Mouse (Mus musculus) midbrain, embryonic 15.5 days (tissue): ENCODE data around the gene Rnf8. TPM values are rescaled to one million over a fixed set of nuclear protein-coding genes. Genes with fewer than 3 reads are reported as not detected.

Experiments used
- ATAC-seq: fragments of 200-750 bp; cut with Nextera tagmentation; replicated peaks from 2 replicates; pipeline ENCODE4 v1.8.0; 2017; ENCODE audit warnings: moderate TSS enrichment
- H3K27ac ChIP-seq: fragments of 300-500 bp; sonication (generic); 2 replicates; pipeline ENCODE4 v1.5.1; 2015; ENCODE audit warnings: mild to moderate bottlenecking, inconsistent platforms
- H3K27me3 ChIP-seq: fragments of 300-500 bp; sonication (generic); replicated peaks from 2 replicates; pipeline ENCODE4 v1.6.1; 2015; ENCODE audit warnings: inconsistent platforms
- H3K36me3 ChIP-seq: fragments of 300-500 bp; sonication (generic); replicated peaks from 2 replicates; pipeline ENCODE4 v1.6.1; 2015; ENCODE audit warnings: inconsistent platforms
- H3K4me1 ChIP-seq: fragments of 300-500 bp; sonication (generic); 2 replicates; pipeline ENCODE4 v1.6.1; 2015; ENCODE audit warnings: inconsistent platforms
- H3K4me2 ChIP-seq: fragments of 300-500 bp; sonication (generic); 2 replicates; pipeline ENCODE4 v1.6.1; 2015; ENCODE audit warnings: inconsistent platforms, mild to moderate bottlenecking, moderate library complexity
- H3K4me3 ChIP-seq: fragments of 300-500 bp; sonication (generic); 2 replicates; pipeline ENCODE4 v1.5.1; 2015; ENCODE audit warnings: mild to moderate bottlenecking, inconsistent platforms
- H3K9ac ChIP-seq: fragments of 300-500 bp; sonication (generic); 2 replicates; pipeline ENCODE4 v1.6.1; 2015; ENCODE audit warnings: mild to moderate bottlenecking, inconsistent platforms
- H3K9me3 ChIP-seq: fragments of 300-500 bp; sonication (generic); 2 replicates; pipeline ENCODE4 v1.6.1; 2016; ENCODE audit warnings: inconsistent platforms
- WGBS: fragments of 180-500 bp; shearing (Covaris S2); methylation state at CpG from one replicate; pipeline ENCODE4 v1.1.7; 2015; ENCODE audit warnings: mixed read lengths; 5-methylcytosine and 5-hydroxymethylcytosine counted together
- polyA plus RNA-seq: library from polyadenylated mRNA; unstranded; fragments of >200 nt; fragmentation: Nextera tagmentation; extraction: Ambion mirVana; gene quantifications from 2 replicates; pipeline ENCODE4 v1.2.1, GENCODE M21; 2015

The Rnf8 gene
- polyA plus RNA-seq: 85.6 and 88.0 TPM in 2 replicates

GRCm38 (mm10) chr17:29614115-29615023, at the start of gene Rnf8, which contains the start of gene Gm28043:
Gene Rnf8, plus strand, starts transcription at chr17:29614790.
Gene Gm28043, plus strand, starts transcription at chr17:29614876.
- peaks cover 29% of the 10 kb centered on the region for H3K4me1 ChIP-seq
- peak; percentile 94 for ATAC-seq
- peak within 1 kb of the TSS; percentile 82 for H3K4me2 ChIP-seq
- H3K36me3 ChIP-seq: no peaks in the 10 kb centered on the region
- H3K27me3 ChIP-seq: no peaks in the 10 kb centered on the region
- peak within 1 kb of the TSS; percentile 88 for H3K4me3 ChIP-seq
- WGBS: 2% methylated on average over 52 of the region's 52 CpGs
- H3K27ac ChIP-seq: peak within 1 kb of the TSS; percentile 93
- no peaks in the 10 kb centered on the region for H3K9me3 ChIP-seq
- H3K9ac ChIP-seq: peak within 1 kb of the TSS; percentile 94

- Histone ChIP-seq H3K27ac (no peak overlapping the region), H3K9ac (no peak overlapping the region), H3K27me3 (no peaks in the 10 kb centered on the region), H3K36me3 (0 out of 2 replicates have a peak, but pooled peaks cover 7% of the 10 kb centered on the region), H3K9me3 (no peaks in the 10 kb centered on the region), H3K4me3 (no peak overlapping the region), H3K4me1 (no peaks in the 10 kb centered on the region), H3K4me2 (no peak overlapping the region)
- no peak for ATAC-seq
- WGBS: 99% methylated on average over 5 of the region's 5 CpGs
Observed at GRCm38 (mm10) chr17:29565521-29565920, 49.1 kb upstream of the Rnf8 start.

- ATAC-seq: no peak
- H3K36me3 ChIP-seq: 0 out of 2 replicates have a peak, but pooled peaks cover 26% of the 10 kb centered on the region
- no peaks in the 10 kb centered on the region for H3K4me1 ChIP-seq
- 94% methylated on average over 15 of the region's 15 CpGs for WGBS
- H3K27me3 ChIP-seq: no peaks in the 10 kb centered on the region
- H3K27ac ChIP-seq: no peak overlapping the region
- no peaks in the 10 kb centered on the region for H3K9me3 ChIP-seq
- no peak overlapping the region for H3K4me2 ChIP-seq
- no peak overlapping the region for H3K9ac ChIP-seq
- no peak overlapping the region for H3K4me3 ChIP-seq
Observed at GRCm38 (mm10) chr17:29568435-29568834, 46.2 kb upstream of the Rnf8 start.

- Histone ChIP-seq H3K9me3 (no peaks in the 10 kb centered on the region), H3K4me1 (no peaks in the 10 kb centered on the region), H3K9ac (no peak overlapping the region), H3K27me3 (no peaks in the 10 kb centered on the region), H3K27ac (no peak overlapping the region), H3K36me3 (peaks cover 26% of the 10 kb centered on the region; the same call in 1 of the 2 replicates), H3K4me2 (no peak overlapping the region), H3K4me3 (no peak overlapping the region)
- WGBS: 86% methylated on average over 6 of the region's 6 CpGs
- ATAC-seq: no peak
Observed at GRCm38 (mm10) chr17:29569831-29570230, 44.8 kb upstream of the Rnf8 start.

GRCm38 (mm10) chr17:29579579-29580126, 34.9 kb upstream of the Rnf8 start:
- Histone ChIP-seq H3K36me3 (peaks cover 34% of the 10 kb centered on the region), H3K9me3 (no peaks in the 10 kb centered on the region), H3K4me1 (no peaks in the 10 kb centered on the region), H3K4me3 (no peak overlapping the region), H3K9ac (no peak overlapping the region), H3K27me3 (no peaks in the 10 kb centered on the region), H3K4me2 (no peak overlapping the region), H3K27ac (no peak overlapping the region)
- 87% methylated on average over 4 of the region's 4 CpGs for WGBS
- ATAC-seq: no peak

DNA sequence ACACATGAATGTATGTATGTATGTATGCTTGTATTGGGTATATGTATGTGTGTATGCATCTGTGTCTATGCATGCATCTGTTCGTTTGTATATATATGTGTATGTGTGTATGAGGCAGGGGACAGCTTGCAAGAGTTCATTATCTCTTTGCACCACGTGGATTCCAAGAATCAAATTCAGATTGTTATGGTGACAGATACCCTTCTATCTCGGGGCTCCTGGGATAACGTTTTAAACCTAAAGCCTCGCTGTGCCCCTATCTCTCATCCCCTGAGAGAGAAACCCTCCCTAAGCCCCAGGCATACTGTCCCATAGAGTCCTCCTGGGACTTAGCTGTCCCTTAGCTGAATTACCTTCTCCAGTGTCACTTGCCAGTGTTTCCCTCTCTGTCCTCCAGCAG, 31.0 kb upstream of the Rnf8 start:
- Histone ChIP-seq H3K27ac (no peak overlapping the region), H3K27me3 (no peaks in the 10 kb centered on the region), H3K4me1 (no peaks in the 10 kb centered on the region), H3K36me3 (peaks cover 12% of the 10 kb centered on the region), H3K4me2 (no peak overlapping the region), H3K9ac (no peak overlapping the region), H3K4me3 (no peak overlapping the region), H3K9me3 (no peaks in the 10 kb centered on the region)
- ATAC-seq: no peak
- WGBS: 91% methylated on average over 5 of the region's 5 CpGs

DNA sequence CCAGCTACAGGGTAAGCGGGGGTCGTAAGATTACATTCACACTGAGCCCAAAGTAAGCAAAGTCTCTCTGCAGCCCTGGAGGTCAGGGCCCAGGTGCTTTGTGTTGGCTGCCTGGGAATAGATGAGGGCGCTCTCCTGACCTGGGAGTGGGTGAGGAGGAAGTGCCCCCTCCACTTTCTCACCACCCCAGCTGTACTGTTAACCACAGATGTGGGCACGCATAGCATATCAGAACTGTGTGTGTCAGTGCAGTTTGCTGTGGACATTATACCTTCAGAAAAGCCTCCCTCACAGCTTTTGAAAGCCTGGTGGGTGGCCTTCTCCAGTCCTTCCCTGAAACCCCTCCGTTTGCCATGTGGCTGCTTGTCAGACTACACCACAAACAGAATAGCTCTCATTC, 30.3 kb upstream of the Rnf8 start:
- Histone ChIP-seq H3K27ac (no peak overlapping the region), H3K27me3 (no peaks in the 10 kb centered on the region), H3K36me3 (peaks cover 12% of the 10 kb centered on the region), H3K4me2 (no peak overlapping the region), H3K9me3 (no peaks in the 10 kb centered on the region), H3K9ac (no peak overlapping the region), H3K4me3 (no peak overlapping the region), H3K4me1 (peaks cover 4% of the 10 kb centered on the region; the same call in 1 of the 2 replicates)
- ATAC-seq: no peak
- 83% methylated on average over 5 of the region's 5 CpGs for WGBS

DNA sequence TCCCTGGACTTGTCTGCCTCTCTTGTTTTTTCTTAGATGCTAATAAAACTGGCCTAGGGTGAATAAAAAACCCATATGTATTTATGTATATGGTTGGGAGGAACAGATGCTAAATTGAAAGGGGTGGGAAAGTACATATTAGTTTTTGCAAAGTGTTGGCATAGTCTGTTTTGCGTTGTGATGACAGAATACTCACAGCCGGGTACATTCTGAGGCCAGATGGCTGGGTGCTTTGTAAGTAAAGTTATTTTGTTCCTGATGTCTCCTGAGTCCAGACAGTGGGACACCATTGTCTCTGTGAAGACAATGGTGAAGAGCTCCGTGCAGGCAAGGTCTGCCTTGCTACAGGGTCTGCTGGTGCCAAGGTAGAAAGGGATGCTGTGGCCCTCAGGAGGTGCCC, 29.9 kb upstream of the Rnf8 start:
- Histone ChIP-seq H3K4me2 (no peak overlapping the region), H3K36me3 (peaks cover 9% of the 10 kb centered on the region), H3K27me3 (no peaks in the 10 kb centered on the region), H3K27ac (no peak overlapping the region), H3K4me1 (peaks cover 4% of the 10 kb centered on the region; the same call in 1 of the 2 replicates), H3K4me3 (no peak overlapping the region), H3K9me3 (no peaks in the 10 kb centered on the region), H3K9ac (no peak overlapping the region)
- 68% methylated on average over 3 of the region's 3 CpGs for WGBS
- no peak for ATAC-seq

- 96% methylated on average over 6 of the region's 6 CpGs for WGBS
- H3K9me3 ChIP-seq: no peaks in the 10 kb centered on the region
- H3K4me2 ChIP-seq: no peak overlapping the region
- peaks cover 6% of the 10 kb centered on the region; the same call in 1 of the 2 replicates for H3K36me3 ChIP-seq
- no peaks in the 10 kb centered on the region for H3K27me3 ChIP-seq
- ATAC-seq: no peak
- no peak overlapping the region for H3K9ac ChIP-seq
- H3K4me1 ChIP-seq: peaks cover 4% of the 10 kb centered on the region; the same call in 1 of the 2 replicates
- H3K4me3 ChIP-seq: no peak overlapping the region
- no peak overlapping the region for H3K27ac ChIP-seq
Observed at GRCm38 (mm10) chr17:29585446-29585845, 29.1 kb upstream of the Rnf8 start.

GRCm38 (mm10) chr17:29586921-29587320, 27.7 kb upstream of the Rnf8 start:
- no peak overlapping the region for H3K27ac ChIP-seq
- no peaks in the 10 kb centered on the region for H3K27me3 ChIP-seq
- no peaks in the 10 kb centered on the region for H3K9me3 ChIP-seq
- no peaks in the 10 kb centered on the region for H3K36me3 ChIP-seq
- peaks cover 4% of the 10 kb centered on the region; the same call in 1 of the 2 replicates for H3K4me1 ChIP-seq
- WGBS: 85% methylated on average over 9 of the region's 9 CpGs
- H3K4me2 ChIP-seq: no peak overlapping the region
- ATAC-seq: no peak
- H3K9ac ChIP-seq: no peak overlapping the region
- no peak overlapping the region for H3K4me3 ChIP-seq

DNA sequence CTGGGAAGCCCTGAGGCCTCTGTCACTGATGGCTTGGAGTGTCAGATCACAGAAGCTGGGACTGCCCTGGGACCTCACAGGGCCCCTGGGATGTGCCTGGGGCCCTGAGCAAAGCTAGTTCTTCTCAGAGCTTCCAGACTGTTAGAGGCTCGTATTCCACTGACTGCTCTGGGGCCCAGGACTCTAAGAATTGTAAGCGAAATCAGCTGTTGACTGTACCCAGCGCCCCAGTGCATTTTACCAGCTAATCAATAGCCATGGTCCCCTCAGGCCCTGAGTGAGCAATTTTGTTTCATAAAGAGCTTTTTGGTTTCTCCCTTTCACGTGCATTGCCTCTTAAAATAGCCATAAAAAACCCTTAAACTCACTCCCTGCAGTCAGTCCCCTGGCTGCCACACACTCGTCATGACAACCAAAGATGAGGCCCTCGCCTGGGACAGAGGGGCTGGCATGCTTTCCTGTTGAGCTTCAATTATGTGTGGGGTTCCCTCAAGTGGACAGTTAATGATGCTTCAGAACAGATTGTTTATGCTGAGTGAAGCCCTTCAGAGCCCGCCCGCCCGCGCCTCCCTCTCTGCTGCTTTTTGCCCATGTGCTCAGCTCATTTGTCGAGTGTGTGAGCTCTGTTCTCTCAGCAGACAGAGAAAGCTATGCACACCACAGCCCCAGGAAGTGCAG, 25.2 kb upstream of the Rnf8 start:
- Histone ChIP-seq H3K4me2 (no peak overlapping the region), H3K9ac (no peak overlapping the region), H3K4me1 (peaks cover 4% of the 10 kb centered on the region; the same call in 1 of the 2 replicates), H3K9me3 (no peaks in the 10 kb centered on the region), H3K27me3 (no peaks in the 10 kb centered on the region), H3K4me3 (no peak overlapping the region), H3K36me3 (no peaks in the 10 kb centered on the region), H3K27ac (peak overlapping the region; percentile 55; the same call in 1 of the 2 replicates)
- ATAC-seq: peak; percentile 82
- WGBS: 32% methylated on average over 11 of the region's 11 CpGs
